Mouse (Mus musculus) T-cell, adult 66 days (primary cell): ENCODE measurements around the gene Cst7. TPM values are rescaled to one million over a fixed set of nuclear protein-coding genes. Genes with fewer than 3 reads are reported as not detected.

Experiments used
- total RNA-seq, 2 experiments: library from RNA; stranded (reverse); gene quantifications; 3 replicates in 1 of 2; 4 replicates in 1 of 2; pipeline ENCODE4 v1.2.4; 2023

The Cst7 gene
- 10 to 100 TPM; 34.9 to 43.1 TPM for total RNA-seq

GRCm38 (mm10) chr2:150569847-150570590, at the start of gene Cst7:
Cst7 (plus strand) TSS chr2:150570415.

GRCm38 (mm10) chr2:150608087-150608799, 38.0 kb downstream of the Cst7 start, which contains the start of gene Apmap:
Apmap (minus strand) TSS chr2:150608567.

Other genes starting within 250 kb of the Cst7 start
- 10 to 100 TPM in 1 of 2 experiments, 1 to 10 TPM in 1; 7.6 to 14.9 TPM for gene Gm10130, start 246.7 kb upstream of the Cst7 start, total RNA-seq
- gene 3300002I08Rik, start 207.7 kb upstream of the Cst7 start, total RNA-seq = 1 to 10 TPM; 7.3 to 7.8 TPM
- gene Zfp442, start 118.9 kb upstream of the Cst7 start, total RNA-seq = 1 to 10 TPM; 4.9 to 6.6 TPM
- gene Zfp345, start 85.3 kb upstream of the Cst7 start, total RNA-seq = 1 to 10 TPM; 1.5 to 1.6 TPM
- 10 to 100 TPM; 25.5 to 35.0 TPM for gene Apmap, start 38.2 kb downstream of the Cst7 start, total RNA-seq
- 10 to 100 TPM; 44.1 to 47.4 TPM for gene Acss1, start 98.1 kb downstream of the Cst7 start, total RNA-seq
- gene Vsx1, start 118.9 kb downstream of the Cst7 start, total RNA-seq = not detected
- gene Entpd6, start 178.6 kb downstream of the Cst7 start, total RNA-seq = 10 to 100 TPM; 29.4 to 37.2 TPM
- gene Pygb, start 216.3 kb downstream of the Cst7 start, total RNA-seq = 10 to 100 TPM; 67.3 to 82.5 TPM